Mouse (Mus musculus) liver, embryonic 13.5 days (tissue): ENCODE results near the gene Exoc4. TPM values are rescaled to one million over a fixed set of nuclear protein-coding genes. Genes with fewer than 3 reads are reported as not detected.

Experiments
- ATAC-seq: fragments of 200-750 bp; cut with Nextera tagmentation; 2 replicates; pipeline ENCODE4 v1.8.0; 2017; ENCODE audit warnings: low read depth, mild to moderate bottlenecking, moderate number of reproducible peaks, moderate library complexity
- DNase-seq: peaks from one replicate; pipeline ENCODE4 v3.0.0; 2022
- H3K27ac ChIP-seq: fragments of 300-500 bp; sonication (generic); 2 replicates; pipeline ENCODE4 v1.5.1; 2015; ENCODE audit warnings: moderate library complexity, mild to moderate bottlenecking, inconsistent platforms
- H3K27me3 ChIP-seq: fragments of 300-500 bp; sonication (generic); 2 replicates; pipeline ENCODE4 v1.6.1; 2015; ENCODE audit warnings: mild to moderate bottlenecking, inconsistent platforms
- H3K36me3 ChIP-seq: fragments of 300-500 bp; sonication (generic); 2 replicates; pipeline ENCODE4 v1.6.1; 2015; ENCODE audit warnings: mild to moderate bottlenecking, inconsistent platforms
- H3K4me1 ChIP-seq: fragments of 300-500 bp; sonication (generic); replicated peaks from 2 replicates; pipeline ENCODE4 v1.6.1; 2015; ENCODE audit warnings: inconsistent platforms
- H3K4me2 ChIP-seq: fragments of 300-500 bp; sonication (generic); 2 replicates; pipeline ENCODE4 v1.6.1; 2015; ENCODE audit warnings: inconsistent platforms, mild to moderate bottlenecking, moderate library complexity
- H3K4me3 ChIP-seq: fragments of 300-500 bp; sonication (generic); replicated peaks from 2 replicates; pipeline ENCODE4 v1.5.1; 2015; ENCODE audit warnings: mild to moderate bottlenecking, inconsistent platforms
- H3K9ac ChIP-seq: fragments of 300-500 bp; sonication (generic); 2 replicates; pipeline ENCODE4 v1.6.1; 2015; ENCODE audit warnings: mild to moderate bottlenecking, inconsistent platforms
- H3K9me3 ChIP-seq: fragments of 300-500 bp; sonication (generic); replicated peaks from 2 replicates; pipeline ENCODE4 v1.6.1; 2016; ENCODE audit warnings: inconsistent platforms
- WGBS: fragments of 180-500 bp; shearing (Covaris S2); methylation state at CpG from one replicate; pipeline ENCODE4 v1.1.7; 2015; ENCODE audit not compliant: insufficient replicate concordance; 5-methylcytosine and 5-hydroxymethylcytosine counted together
- polyA plus RNA-seq: library from polyadenylated mRNA; unstranded; fragments of >200 nt; fragmentation: Nextera tagmentation; extraction: Ambion mirVana; gene quantifications from 2 replicates; pipeline ENCODE4 v1.2.1, GENCODE M21; 2015

Gene Exoc4
- polyA plus RNA-seq, 1 experiment from 2014 or later: 11.0 TPM

- Histone ChIP-seq H3K9me3 (no peaks in the 10 kb centered on the region), H3K4me1 (no peaks in the 10 kb centered on the region), H3K36me3 (no peaks in the 10 kb centered on the region), H3K4me2 (no peak overlapping the region), H3K9ac (no peak overlapping the region), H3K27ac (no peak overlapping the region), H3K4me3 (no peak overlapping the region), H3K27me3 (no peaks in the 10 kb centered on the region)
- 75% methylated on average over 7 of the region's 7 CpGs for WGBS
- no peak for ATAC-seq
- DNase-seq: no peak
Observed at GRCm38 (mm10) chr6:33955469-33955868, 706.6 kb downstream of the Exoc4 start.

- 78% methylated on average over 3 of the region's 3 CpGs for WGBS
- H3K9me3 ChIP-seq: no peaks in the 10 kb centered on the region
Observed at GRCm38 (mm10) chr6:33958281-33958680, 709.4 kb downstream of the Exoc4 start.

GRCm38 (mm10) chr6:33960766-33961165 is 711.9 kb downstream of the Exoc4 start:
- 74% methylated on average over 2 of the region's 2 CpGs for WGBS
- no peaks in the 10 kb centered on the region for H3K36me3 ChIP-seq
- no peak overlapping the region for H3K4me2 ChIP-seq
- ATAC-seq: no peak
- no peaks in the 10 kb centered on the region for H3K4me1 ChIP-seq
- no peak for DNase-seq
- no peaks in the 10 kb centered on the region for H3K27me3 ChIP-seq
- no peak overlapping the region for H3K27ac ChIP-seq
- H3K9me3 ChIP-seq: no peaks in the 10 kb centered on the region
- no peak overlapping the region for H3K9ac ChIP-seq
- H3K4me3 ChIP-seq: no peak overlapping the region

More at GRCm38 (mm10) chr6:33958281-33958680, 709.4 kb downstream of the Exoc4 start:
- H3K36me3 ChIP-seq: no peaks in the 10 kb centered on the region
- no peaks in the 10 kb centered on the region for H3K27me3 ChIP-seq
- H3K4me3 ChIP-seq: no peak overlapping the region
- DNase-seq (no peak), ATAC-seq (no peak)
- no peaks in the 10 kb centered on the region for H3K4me1 ChIP-seq
- H3K9ac ChIP-seq: no peak overlapping the region
- no peak overlapping the region for H3K27ac ChIP-seq
- no peak overlapping the region for H3K4me2 ChIP-seq

GRCm38 (mm10) chr6:33963092-33963491 is 714.2 kb downstream of the Exoc4 start:
- Histone ChIP-seq H3K4me3 (no peak overlapping the region), H3K9ac (no peak overlapping the region), H3K9me3 (no peaks in the 10 kb centered on the region), H3K36me3 (no peaks in the 10 kb centered on the region), H3K27me3 (no peaks in the 10 kb centered on the region), H3K4me1 (no peaks in the 10 kb centered on the region), H3K27ac (no peak overlapping the region), H3K4me2 (no peak overlapping the region)
- DNase-seq (no peak), ATAC-seq (no peak)
- 61% methylated on average over 2 of the region's 2 CpGs for WGBS

GRCm38 (mm10) chr6:33965571-33965970 is 716.7 kb downstream of the Exoc4 start:
- no peak for DNase-seq
- Histone ChIP-seq H3K9ac (no peak overlapping the region), H3K27ac (no peak overlapping the region), H3K27me3 (no peaks in the 10 kb centered on the region), H3K4me3 (no peak overlapping the region), H3K4me2 (no peak overlapping the region), H3K4me1 (no peaks in the 10 kb centered on the region), H3K9me3 (no peaks in the 10 kb centered on the region), H3K36me3 (no peaks in the 10 kb centered on the region)
- 31% methylated on average over 2 of the region's 2 CpGs for whole genome bisulfite sequencing
- no peak for ATAC-seq

GRCm38 (mm10) chr6:33968746-33969145 is 719.9 kb downstream of the Exoc4 start:
- DNase-seq: no peak
- Histone ChIP-seq H3K4me1 (no peaks in the 10 kb centered on the region), H3K27ac (no peak overlapping the region), H3K9ac (no peak overlapping the region), H3K9me3 (no peaks in the 10 kb centered on the region), H3K4me2 (no peak overlapping the region), H3K27me3 (no peaks in the 10 kb centered on the region), H3K36me3 (no peaks in the 10 kb centered on the region), H3K4me3 (no peak overlapping the region)
- 44% methylated on average over 2 of the region's 2 CpGs for WGBS
- ATAC-seq: no peak

- Histone ChIP-seq H3K9me3 (no peaks in the 10 kb centered on the region), H3K4me2 (no peak overlapping the region), H3K27me3 (no peaks in the 10 kb centered on the region), H3K4me1 (no peaks in the 10 kb centered on the region), H3K4me3 (no peak overlapping the region), H3K9ac (no peak overlapping the region), H3K27ac (no peak overlapping the region), H3K36me3 (no peaks in the 10 kb centered on the region)
- DNase-seq: no peak
- WGBS: 73% methylated on average over 5 of the region's 5 CpGs
- ATAC-seq: no peak
Observed at GRCm38 (mm10) chr6:33972801-33973200, 723.9 kb downstream of the Exoc4 start.

GRCm38 (mm10) chr6:33976576-33976975 is 727.7 kb downstream of the Exoc4 start:
- Histone ChIP-seq H3K4me3 (no peak overlapping the region), H3K27me3 (no peaks in the 10 kb centered on the region), H3K9ac (no peak overlapping the region), H3K36me3 (no peaks in the 10 kb centered on the region), H3K27ac (no peak overlapping the region), H3K4me1 (no peaks in the 10 kb centered on the region), H3K9me3 (no peaks in the 10 kb centered on the region), H3K4me2 (no peak overlapping the region)
- WGBS: 67% methylated on average over 10 of the region's 10 CpGs
- ATAC-seq (no peak), DNase-seq (no peak)

- Histone ChIP-seq H3K9ac (no peak overlapping the region), H3K36me3 (no peaks in the 10 kb centered on the region), H3K4me2 (no peak overlapping the region), H3K27me3 (no peaks in the 10 kb centered on the region), H3K9me3 (no peaks in the 10 kb centered on the region), H3K4me3 (no peak overlapping the region), H3K4me1 (no peaks in the 10 kb centered on the region), H3K27ac (no peak overlapping the region)
- ATAC-seq (no peak), DNase-seq (no peak)
- WGBS: 60% methylated on average over 4 of the region's 4 CpGs
Observed at GRCm38 (mm10) chr6:33977448-33977847, 728.6 kb downstream of the Exoc4 start.

GRCm38 (mm10) chr6:33977880-33978279 is 729.0 kb downstream of the Exoc4 start:
- WGBS: 80% methylated on average over 9 of the region's 9 CpGs
- ATAC-seq: no peak

GRCm38 (mm10) chr6:33982709-33983108 is 733.8 kb downstream of the Exoc4 start:
- WGBS: 46% methylated on average over 9 of the region's 9 CpGs
- no peak for DNase-seq

More at GRCm38 (mm10) chr6:33977880-33978279, 729.0 kb downstream of the Exoc4 start:
- no peak overlapping the region for H3K4me3 ChIP-seq
- no peak overlapping the region for H3K4me2 ChIP-seq
- no peaks in the 10 kb centered on the region for H3K4me1 ChIP-seq
- H3K36me3 ChIP-seq: no peaks in the 10 kb centered on the region
- H3K9ac ChIP-seq: no peak overlapping the region
- H3K9me3 ChIP-seq: no peaks in the 10 kb centered on the region
- DNase-seq: no peak
- H3K27me3 ChIP-seq: no peaks in the 10 kb centered on the region
- H3K27ac ChIP-seq: no peak overlapping the region

GRCm38 (mm10) chr6:33987132-33987531 is 738.2 kb downstream of the Exoc4 start:
- no peaks in the 10 kb centered on the region for H3K27me3 ChIP-seq
- no peak overlapping the region for H3K9ac ChIP-seq
- no peak for DNase-seq
- H3K4me3 ChIP-seq: no peak overlapping the region
- no peaks in the 10 kb centered on the region for H3K4me1 ChIP-seq
- H3K36me3 ChIP-seq: no peaks in the 10 kb centered on the region
- H3K9me3 ChIP-seq: no peaks in the 10 kb centered on the region
- H3K4me2 ChIP-seq: no peak overlapping the region
- H3K27ac ChIP-seq: no peak overlapping the region
- no peak for ATAC-seq
- 59% methylated on average over 5 of the region's 5 CpGs for WGBS

More at GRCm38 (mm10) chr6:33982709-33983108, 733.8 kb downstream of the Exoc4 start:
- H3K9me3 ChIP-seq: no peaks in the 10 kb centered on the region
- no peak for ATAC-seq
- H3K27me3 ChIP-seq: no peaks in the 10 kb centered on the region
- H3K4me2 ChIP-seq: no peak overlapping the region
- H3K9ac ChIP-seq: no peak overlapping the region
- no peaks in the 10 kb centered on the region for H3K36me3 ChIP-seq
- H3K4me1 ChIP-seq: no peaks in the 10 kb centered on the region
- no peak overlapping the region for H3K4me3 ChIP-seq
- no peak overlapping the region for H3K27ac ChIP-seq
